Mouse (Mus musculus): ENCODE data around the gene Ftl1.

- TF ChIP-seq CTCF (IDR thresholded peaks at IDR 0.05; ENCODE audit: low read depth) (no peak), EP300 (IDR thresholded peaks at IDR 0.05; ENCODE audit: low read depth) (no peak)
Measured at GRCm38 (mm10) chr7:45408949-45409348, 50.7 kb downstream of the Ftl1 start.

Data from liver, postnatal 0 days (tissue).